In the genomic region with DNA sequence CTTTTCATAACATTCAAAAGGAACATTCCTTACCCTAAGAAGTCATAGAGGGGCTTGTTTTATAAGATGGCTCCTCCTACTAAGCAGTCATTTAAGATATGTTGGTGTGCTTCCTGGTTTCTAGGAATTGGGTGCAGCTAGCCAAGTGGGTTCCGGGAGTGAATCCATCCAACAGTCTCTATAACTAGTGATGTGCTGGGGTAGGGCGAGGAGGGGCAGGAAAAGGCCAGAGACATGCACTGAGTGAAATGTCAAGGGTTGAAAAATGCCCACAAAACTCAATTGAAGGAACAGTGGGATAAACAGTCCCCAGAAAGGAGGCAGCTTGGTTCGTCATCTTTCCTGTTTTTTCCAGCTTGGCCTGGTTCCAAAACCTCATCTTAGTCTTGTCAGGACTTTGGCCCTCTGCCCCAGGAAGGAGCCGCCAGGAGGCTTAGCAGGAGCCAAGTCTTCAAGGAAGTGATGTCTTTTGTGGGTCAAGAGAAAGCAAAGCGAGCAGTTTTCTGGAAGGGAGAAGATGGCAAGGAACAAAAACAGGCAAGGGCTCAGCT, we compare ENCODE assay signal across 8 mouse cellular contexts. TPM values are rescaled to one million over a fixed set of nuclear protein-coding genes. Genes with fewer than 3 reads are reported as not detected.
DNase-seq lines count a peak whose midpoint lies in the region; ATAC-seq and TF ChIP-seq lines count a peak whose summit lies in the region.

No protein-coding gene starts in this region.

- 41% methylated on average over 5 of the region's 5 CpGs for WGBS in forebrain, embryonic 13.5 days
- WGBS in forebrain, embryonic 10.5 days = 86% methylated on average over 5 of the region's 5 CpGs
- WGBS in intestine, postnatal 0 days = 14% methylated on average over 5 of the region's 5 CpGs

- H3K27me3 ChIP-seq in forebrain, embryonic 13.5 days = no peaks in the 10 kb centered on the region
- H3K27me3 ChIP-seq in forebrain, embryonic 10.5 days (ENCODE audit: poor library complexity, severe bottlenecking) = no peaks in the 10 kb centered on the region
- H3K27me3 ChIP-seq in intestine, postnatal 0 days (replicated peaks; ENCODE audit: control insufficient read depth, insufficient read depth, low read length) = no peaks in the 10 kb centered on the region

- DNase-seq in forebrain, embryonic 10.5 days (ENCODE audit: extremely low spot score, low spot score) = no peak
- peak; percentile 74 to 77 for DNase-seq in cerebellum, adult 18-20 months
- DNase-seq in gastrocnemius, postnatal 10 days = peak; percentile 78
- DNase-seq in left cerebral cortex, postnatal 25 days (ENCODE audit: low spot score in 2 of 2) = peak; percentile 57 to 80
- peak; percentile 70 for DNase-seq in ovary, postnatal 36 days (ENCODE audit: low spot score)

- intact Hi-C loops in left cerebral cortex, postnatal 25 days (cut with DNase I) = no loop called here

- peak; percentile 43 for ATAC-seq in forebrain, embryonic 13.5 days
- ATAC-seq in intestine, postnatal 0 days = peak; percentile 79
- ATAC-seq in megakaryocyte-erythroid progenitor cell, adult 5-6 weeks (replicated peaks; ENCODE audit: low FRiP score, low TSS enrichment, poor library complexity, severe bottlenecking) = no peak

- H3K4me3 ChIP-seq in forebrain, embryonic 13.5 days = no peak overlapping the region
- no peak overlapping the region for H3K4me3 ChIP-seq in forebrain, embryonic 10.5 days
- H3K4me3 ChIP-seq in intestine, postnatal 0 days (ENCODE audit: low read depth, low read length) = no peak overlapping the region

- peaks cover 33% of the 10 kb centered on the region for H3K4me1 ChIP-seq in forebrain, embryonic 13.5 days
- peaks cover 24% of the 10 kb centered on the region for H3K4me1 ChIP-seq in forebrain, embryonic 10.5 days
- peaks cover 11% of the 10 kb centered on the region for H3K4me1 ChIP-seq in intestine, postnatal 0 days (replicated peaks; ENCODE audit: control insufficient read depth, insufficient read depth, low read length)

- H3K9ac ChIP-seq in forebrain, embryonic 13.5 days = no peak overlapping the region
- H3K9ac ChIP-seq in intestine, postnatal 0 days (ENCODE audit: low read depth, low read length) = no peak overlapping the region

- peak; percentile 38 for TF ChIP-seq CTCF in intestine, postnatal 0 days (IDR thresholded peaks at IDR 0.05; ENCODE audit: low read depth)

- H3K9me3 ChIP-seq in forebrain, embryonic 13.5 days (replicated peaks) = no peaks in the 10 kb centered on the region
- H3K9me3 ChIP-seq in forebrain, embryonic 10.5 days = no peaks in the 10 kb centered on the region
- no peaks in the 10 kb centered on the region for H3K9me3 ChIP-seq in intestine, postnatal 0 days (ENCODE audit: control insufficient read depth)

- no peak overlapping the region for H3K4me2 ChIP-seq in forebrain, embryonic 13.5 days
- peak overlapping the region; percentile 35 for H3K4me2 ChIP-seq in intestine, postnatal 0 days (replicated peaks; ENCODE audit: low read depth)

- no peaks in the 10 kb centered on the region for H3K36me3 ChIP-seq in forebrain, embryonic 13.5 days (ENCODE audit: poor library complexity, severe bottlenecking)
- H3K36me3 ChIP-seq in forebrain, embryonic 10.5 days (replicated peaks) = no peaks in the 10 kb centered on the region
- H3K36me3 ChIP-seq in intestine, postnatal 0 days (ENCODE audit: control insufficient read depth, insufficient read depth) = no peaks in the 10 kb centered on the region

- H3K27ac ChIP-seq in forebrain, embryonic 13.5 days = peak overlapping the region; percentile 62
- H3K27ac ChIP-seq in forebrain, embryonic 10.5 days = no peak overlapping the region
- H3K27ac ChIP-seq in intestine, postnatal 0 days (ENCODE audit: low read depth, low read length) = peak overlapping the region; percentile 80

RNA-seq across cellular contexts. Expression of a gene that starts 24.0 kb away (rescaled TPM):
- 126 and 149 TPM in 2 replicates for polyA plus RNA-seq in forebrain, embryonic 13.5 days (2015; fragmentation: Nextera tagmentation; extraction: Ambion mirVana)
- polyA plus RNA-seq in forebrain, embryonic 10.5 days (2016; fragmentation: Nextera tagmentation; extraction: Ambion mirVana) = 113 and 118 TPM in 2 replicates
- 10 to 100 TPM; 42.3 to 54.4 TPM for total RNA-seq in gastrocnemius, postnatal 10 days (2021)
- polyA plus RNA-seq in intestine, postnatal 0 days (2015; fragmentation: Nextera tagmentation; extraction: Ambion mirVana) = 32.7 and 39.2 TPM in 2 replicates
- 10 to 100 TPM; 83.0 to 85.7 TPM for total RNA-seq in left cerebral cortex, postnatal 25 days (2021)
- 93.4 and 93.5 TPM in 2 replicates for total RNA-seq in megakaryocyte-erythroid progenitor cell, adult 5-6 weeks (2014; fragmentation: Nextera tagmentation)
- total RNA-seq in megakaryocyte-erythroid progenitor cell, adult 5-6 weeks (2017) = 205 and 207 TPM in 2 replicates
